Mouse (Mus musculus) heart, postnatal 14 days (tissue): ENCODE results near the gene Arih1. TPM values are rescaled to one million over a fixed set of nuclear protein-coding genes. Genes with fewer than 3 reads are reported as not detected.
"Not testable (repeated sequence)": the region's sequence is repeated elsewhere in the genome, so short reads cannot be mapped to it uniquely, and the experiment has no call there.

Experiments
- DNase-seq, 2 experiments: peaks; one replicate each; pipeline ENCODE4 v3.0.0; 2021 to 2022
- intact Hi-C: fragments of 180-260 bp; cut with DNase I; formaldehyde crosslinking; loops from one replicate; pipeline ENCODE4 v1.15.1; 2025
- total RNA-seq, 2 experiments: library from RNA; stranded (reverse); gene quantifications; 2 replicates each; pipeline ENCODE4 v1.2.3; 2021

The Arih1 gene
- total RNA-seq, 2 experiments from 2014 or later = 84.7 to 91.1 TPM

DNA sequence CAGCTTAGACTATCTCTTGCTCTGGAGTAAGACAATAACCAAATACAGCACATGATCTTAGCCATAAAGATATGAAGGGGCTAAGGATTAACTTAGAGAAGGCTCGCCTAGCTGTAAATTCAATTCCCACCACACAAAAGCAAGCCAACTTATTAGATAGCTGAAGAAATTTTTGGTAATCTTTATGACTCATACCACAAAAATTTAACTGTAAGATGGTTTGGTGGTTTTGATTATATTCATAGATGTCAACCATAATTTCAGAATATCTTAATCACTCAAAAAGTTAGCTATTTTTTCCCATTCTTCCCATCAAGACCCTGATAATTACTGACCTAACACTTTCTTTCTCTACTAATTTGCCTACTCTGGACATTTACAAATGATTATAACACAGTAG lies 17.0 kb downstream of the Arih1 start:
- no peak for DNase-seq
- intact Hi-C loops = no loop called here

- intact Hi-C loops = no loop called here
- DNase-seq = no peak
Measured at GRCm38 (mm10) chr9:59464293-59464692, 22.1 kb downstream of the Arih1 start.

- intact Hi-C loops = no loop called here
- DNase-seq = peak in 1 of 2 experiments; percentile 23
Measured at GRCm38 (mm10) chr9:59458997-59459510, 27.4 kb downstream of the Arih1 start.

GRCm38 (mm10) chr9:59458416-59458815 lies 28.0 kb downstream of the Arih1 start:
- intact Hi-C loops = no loop called here

DNA sequence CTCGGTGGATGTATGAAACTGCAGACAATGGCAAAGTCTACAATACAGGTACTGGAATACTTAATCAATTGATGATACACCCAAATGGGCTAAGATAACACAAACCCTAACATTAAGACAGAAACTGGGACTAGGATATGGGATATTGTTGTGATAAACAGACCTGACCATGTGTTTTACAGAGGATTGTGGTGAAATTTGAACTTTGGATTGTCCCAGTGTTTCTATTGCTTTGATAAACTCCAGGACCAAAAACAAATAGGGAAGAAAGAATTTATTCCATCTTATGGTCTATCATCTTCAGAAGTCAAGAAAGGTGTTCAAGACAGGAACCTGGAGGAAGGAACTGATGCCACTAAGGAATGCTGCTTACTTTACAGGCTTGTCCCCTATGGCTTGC lies 28.7 kb downstream of the Arih1 start:
- no peak for DNase-seq
- intact Hi-C loops = no loop called here

More at GRCm38 (mm10) chr9:59458416-59458815, 28.0 kb downstream of the Arih1 start:
- no peak for DNase-seq

DNA sequence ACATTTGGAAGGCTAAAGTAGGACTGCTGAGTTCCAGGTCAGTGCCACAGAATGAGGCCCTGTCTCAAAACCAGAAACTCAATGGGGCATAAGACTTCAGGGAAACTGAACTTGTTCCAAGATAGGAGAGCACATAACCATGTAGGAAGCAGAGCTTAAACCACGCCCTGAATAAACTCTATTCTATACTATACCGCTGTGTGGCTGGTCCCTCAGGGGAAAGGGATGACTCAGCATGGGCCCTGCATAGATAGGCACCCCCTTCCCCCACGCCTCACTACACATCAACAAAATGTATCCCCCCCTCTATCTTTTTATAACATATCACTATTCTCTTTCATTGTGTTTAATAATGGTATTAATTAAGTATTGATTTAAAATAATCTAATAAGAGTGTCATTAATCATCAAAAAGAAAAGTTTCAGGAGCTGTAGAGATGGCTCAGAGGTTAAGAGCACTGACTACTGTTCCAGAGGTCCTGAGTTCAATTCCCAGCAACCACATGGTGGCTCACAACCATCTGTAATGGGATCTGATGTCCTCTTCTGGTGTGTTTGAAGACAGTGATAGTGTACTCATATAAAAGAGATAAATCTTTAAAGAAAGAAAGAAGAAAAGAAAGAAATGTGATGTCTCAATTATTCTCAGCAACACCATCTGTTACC lies 30.9 kb downstream of the Arih1 start:
- DNase-seq = no peak
- intact Hi-C loops = no loop called here

DNA sequence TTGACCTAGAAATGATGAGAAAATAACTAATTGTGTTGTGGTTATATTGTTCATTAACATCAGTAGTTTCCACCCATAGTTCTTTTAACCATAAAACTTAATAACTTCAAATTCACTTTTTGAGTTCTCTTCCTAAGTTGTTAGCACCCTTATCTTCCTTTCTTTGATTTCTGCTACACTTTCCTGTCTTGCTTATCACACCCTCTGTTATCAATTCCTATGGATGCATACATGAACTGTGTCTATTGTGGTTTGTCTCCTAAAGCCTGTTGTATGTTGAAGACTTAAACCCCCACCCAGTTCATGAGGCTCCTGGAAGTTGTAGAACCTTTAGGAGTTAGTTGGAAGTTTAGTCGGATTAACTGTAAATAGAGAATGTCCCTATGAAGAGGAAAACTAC lies 52.7 kb downstream of the Arih1 start:
- intact Hi-C loops = no loop called here
- no peak for DNase-seq

DNA sequence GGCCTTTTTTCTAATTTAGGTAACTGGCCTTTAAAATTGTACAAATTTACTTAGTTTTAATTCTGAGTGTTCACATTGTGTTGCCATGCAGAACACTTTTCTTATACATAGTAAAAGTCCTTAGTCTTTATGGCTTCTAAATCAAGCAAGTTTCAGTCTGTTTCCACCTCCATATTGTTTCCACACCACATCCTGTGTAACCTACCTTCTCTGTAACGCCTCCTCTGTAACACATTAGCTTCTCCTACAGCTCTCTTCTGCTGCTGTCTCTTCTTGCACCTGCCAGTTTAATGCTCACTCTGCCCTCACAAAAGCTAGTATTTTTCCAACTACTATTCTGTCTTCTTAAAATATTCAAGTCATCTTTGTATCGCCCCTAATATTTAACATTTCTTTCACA lies 54.8 kb downstream of the Arih1 start:
- DNase-seq = no peak
- intact Hi-C loops = no loop called here

- intact Hi-C loops = no loop called here
- DNase-seq = no peak
Measured at GRCm38 (mm10) chr9:59420487-59420886, 65.9 kb downstream of the Arih1 start.

DNA sequence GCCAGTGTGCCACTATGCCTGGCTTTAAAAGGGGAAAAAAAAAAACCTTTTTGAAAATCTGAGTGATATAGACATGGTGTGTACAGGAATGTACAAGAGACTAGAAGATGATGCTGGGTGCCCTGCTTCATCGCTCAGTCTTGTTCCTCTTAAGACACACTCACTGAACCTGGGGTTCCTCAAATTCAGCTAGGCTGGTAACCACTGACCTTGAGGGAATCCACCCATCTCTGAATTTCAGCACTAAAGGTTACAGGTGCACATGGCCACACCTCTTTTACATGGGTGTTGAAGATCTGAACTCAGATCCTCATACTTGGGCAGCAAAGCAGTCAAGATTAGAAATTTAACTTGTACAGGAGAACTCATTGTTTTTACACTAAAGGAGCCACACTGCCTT lies 79.1 kb downstream of the Arih1 start:
- DNase-seq = no peak
- intact Hi-C loops = no loop called here

GRCm38 (mm10) chr9:59389086-59389485 lies 97.3 kb downstream of the Arih1 start:
- no peak for DNase-seq
- intact Hi-C loops = loop anchor here (5.0 kb wide), 1 partner anchor 37 kb away; the partner anchor contains the start of gene Bbs4

DNA sequence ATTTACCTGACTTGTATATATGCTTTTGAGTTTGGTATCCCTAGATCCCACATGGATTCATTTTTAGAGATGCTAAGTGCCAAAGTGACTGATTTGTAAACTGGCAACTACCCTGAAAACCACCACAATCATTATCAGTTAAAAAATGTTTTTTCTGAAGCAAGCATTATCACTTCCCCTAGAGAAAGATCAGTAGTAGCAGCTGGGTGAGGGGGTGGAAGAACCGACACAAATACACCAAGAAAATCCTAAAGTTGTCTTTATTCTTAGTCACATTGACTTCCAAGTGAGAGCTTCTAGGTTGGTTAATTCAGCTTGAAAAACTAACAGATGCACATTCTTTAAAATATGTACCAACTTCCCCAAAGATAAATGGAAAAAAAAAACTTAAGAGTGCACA lies 98.1 kb downstream of the Arih1 start:
- intact Hi-C loops = loop anchor here (5.0 kb wide), 1 partner anchor 36 kb away; the partner anchor contains the start of gene Bbs4
- DNase-seq = no peak

- intact Hi-C loops = loop anchor here (5.0 kb wide), 1 partner anchor 35 kb away; the partner anchor contains the start of gene Bbs4
- DNase-seq = no peak
Measured at GRCm38 (mm10) chr9:59387461-59387860, 99.0 kb downstream of the Arih1 start.

DNA sequence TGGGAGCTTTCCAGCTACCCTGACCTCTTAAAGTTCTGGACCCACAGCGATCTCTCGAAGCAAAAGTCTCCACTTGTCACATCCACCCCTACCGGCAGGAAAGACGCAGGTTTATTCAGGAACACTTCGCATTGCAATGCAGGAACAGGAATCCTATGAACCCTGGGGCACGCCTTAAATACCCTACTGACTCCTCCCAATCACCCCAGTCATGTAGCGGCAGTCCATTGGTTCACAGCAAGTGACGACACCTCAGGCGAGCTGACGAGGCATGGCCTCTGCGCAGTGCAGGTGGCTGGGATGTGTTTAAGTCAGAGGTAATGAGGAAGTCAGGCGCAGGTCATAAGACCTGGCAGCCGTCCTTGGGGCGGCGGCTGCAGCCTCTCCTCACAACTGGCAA lies 110.8 kb downstream of the Arih1 start:
- DNase-seq = no peak
- intact Hi-C loops = no loop called here

- intact Hi-C loops = no loop called here
- DNase-seq = no peak
Measured at GRCm38 (mm10) chr9:59369646-59370045, 116.8 kb downstream of the Arih1 start.

GRCm38 (mm10) chr9:59369220-59369619 lies 117.2 kb downstream of the Arih1 start:
- intact Hi-C loops = no loop called here
- no peak for DNase-seq

DNA sequence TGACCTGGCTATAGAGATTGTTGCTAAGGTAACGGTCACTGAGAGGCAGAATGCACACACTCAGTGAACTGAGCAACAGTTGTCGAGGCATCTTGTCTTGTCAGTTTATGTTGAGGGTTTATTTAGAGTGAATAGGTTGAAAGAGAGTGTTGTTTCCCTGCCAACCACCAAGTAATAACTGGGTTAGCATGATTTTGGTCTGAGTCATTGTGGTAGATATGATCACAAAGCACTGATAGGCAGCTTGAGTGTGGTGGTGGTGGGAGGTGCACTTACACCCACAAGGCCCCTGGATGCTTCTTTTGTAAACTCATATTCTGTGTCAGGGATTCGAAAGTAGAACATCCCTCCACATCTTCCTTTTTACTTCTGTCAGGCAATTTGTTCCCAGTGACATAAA lies 125.9 kb downstream of the Arih1 start:
- intact Hi-C loops = not testable (repeated sequence)

DNA sequence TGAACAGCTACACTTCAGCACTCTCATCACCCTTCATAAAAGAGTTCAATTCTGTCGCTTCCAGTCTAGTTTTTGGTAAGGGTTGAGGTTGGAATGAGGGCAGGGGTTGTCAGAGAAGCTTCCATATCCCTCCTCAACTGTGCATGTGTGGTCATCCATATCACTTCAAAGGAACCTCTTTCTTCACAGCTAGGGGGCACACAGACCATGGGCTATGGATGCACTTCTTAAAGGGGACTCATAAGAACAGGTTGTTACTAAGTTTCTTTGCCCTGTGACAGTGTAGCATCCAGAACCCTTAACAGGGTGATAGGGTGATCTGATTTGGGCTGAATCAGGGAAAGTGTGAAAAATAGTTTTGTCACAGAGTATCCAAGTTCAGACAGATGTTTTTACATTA lies 128.4 kb downstream of the Arih1 start:
- intact Hi-C loops, DNase-seq: not testable (repeated sequence)

More for the DNA sequence above, 125.9 kb downstream of the Arih1 start:
- not testable (repeated sequence) for DNase-seq

DNA sequence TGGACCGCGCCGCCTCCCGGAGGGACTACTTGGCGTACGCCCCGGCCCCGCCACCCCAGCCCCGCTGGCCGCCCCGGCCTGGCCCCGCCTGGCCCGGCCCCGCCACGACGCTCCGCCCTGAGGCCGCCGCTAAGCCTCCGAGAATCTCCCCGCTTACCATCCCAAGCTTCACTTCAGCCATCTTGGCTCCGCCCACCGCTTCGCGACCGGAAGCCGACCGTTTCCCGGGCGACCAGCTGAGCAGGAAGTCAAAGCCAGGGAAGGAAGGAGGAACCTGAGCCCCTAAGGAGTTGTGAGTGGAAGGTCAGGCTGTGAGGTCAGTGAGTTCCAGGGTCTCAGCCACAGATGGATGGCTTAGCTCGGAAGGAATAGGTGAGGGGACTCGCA lies 133.2 kb downstream of the Arih1 start, which contains the start of gene Bbs4:
TSS of gene Bbs4 (minus strand) at position 256 of the 387 bp plus-strand sequence.
- intact Hi-C loops = loop anchor here (1.0 to 5.0 kb wide), 3 partner anchors 34 to 214 kb away; no protein-coding TSS in a partner anchor
- DNase-seq = peak; percentile 93 to 95

DNA sequence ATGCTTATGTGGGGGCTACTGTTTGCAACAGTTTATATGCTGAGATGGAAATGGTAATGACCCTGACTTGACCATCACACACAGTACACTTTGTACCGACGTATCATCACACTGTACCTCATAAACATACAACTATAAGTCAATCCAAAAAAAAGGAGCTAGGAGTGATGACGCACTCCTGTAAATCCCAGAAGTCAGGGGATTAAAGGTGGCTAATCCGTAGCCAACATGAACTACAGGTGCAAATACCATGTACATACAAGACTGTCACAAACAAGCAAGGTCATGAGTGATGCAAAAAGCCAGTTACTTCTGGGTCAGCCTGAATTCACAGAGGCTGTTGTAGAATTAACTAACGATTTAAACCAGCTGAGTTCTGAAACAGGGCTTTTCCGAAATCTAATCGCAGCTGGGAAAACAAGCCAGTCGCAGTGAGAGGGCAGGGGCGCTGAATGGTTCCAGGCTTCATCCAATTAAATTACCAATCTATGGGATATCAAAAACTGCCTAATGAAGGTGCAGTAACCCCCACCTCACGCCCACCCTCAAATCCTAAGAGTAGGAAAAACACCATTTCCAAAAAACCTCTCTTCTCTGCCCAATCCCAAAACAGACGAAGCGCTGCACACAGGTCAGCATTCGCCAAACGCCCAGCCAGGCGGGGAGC lies 133.7 kb downstream of the Arih1 start:
- intact Hi-C loops = loop anchor here (1.0 to 5.0 kb wide), 3 partner anchors 35 to 215 kb away; no protein-coding TSS in a partner anchor
- DNase-seq = no peak

GRCm38 (mm10) chr9:59346176-59346575 lies 140.2 kb downstream of the Arih1 start:
- DNase-seq = no peak
- intact Hi-C loops = no loop called here
